Mouse (Mus musculus) kidney, postnatal 36 days (tissue): ENCODE data around the gene Zcchc4.
"Not testable (repeated sequence)": the region's sequence is repeated elsewhere in the genome, so short reads cannot be mapped to it uniquely, and the experiment has no call there.

Experiments used
- DNase-seq, 2 experiments: peaks; one replicate each; pipeline ENCODE4 v3.0.0; 2021 to 2022; ENCODE audit warnings: mixed read lengths in 2 of 2

The Zcchc4 gene

DNA sequence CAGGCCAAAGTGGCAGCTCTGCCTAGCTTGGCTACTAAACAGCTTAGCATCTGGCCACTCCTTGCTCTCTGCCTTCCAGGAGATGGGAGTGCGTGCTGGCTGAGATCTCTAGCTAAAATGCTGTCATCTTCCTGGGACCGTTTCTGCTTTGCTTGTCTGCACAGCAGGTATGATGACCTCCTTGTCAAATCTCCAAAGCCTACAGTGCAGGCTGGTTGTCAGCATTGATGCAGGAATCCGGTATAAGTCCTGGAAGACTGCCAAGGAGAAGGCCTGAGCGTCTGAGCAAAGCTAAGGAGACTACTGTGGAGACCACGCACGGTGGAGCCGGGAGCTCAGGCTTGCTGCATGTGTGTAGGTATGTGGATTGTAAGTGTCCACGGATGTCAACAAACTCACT, at the start of gene Zcchc4:
TSS of gene Zcchc4 (plus strand) at position 173 of the 400 bp plus-strand sequence.
- DNase-seq = peak in 1 of 2 experiments; percentile 5

DNA sequence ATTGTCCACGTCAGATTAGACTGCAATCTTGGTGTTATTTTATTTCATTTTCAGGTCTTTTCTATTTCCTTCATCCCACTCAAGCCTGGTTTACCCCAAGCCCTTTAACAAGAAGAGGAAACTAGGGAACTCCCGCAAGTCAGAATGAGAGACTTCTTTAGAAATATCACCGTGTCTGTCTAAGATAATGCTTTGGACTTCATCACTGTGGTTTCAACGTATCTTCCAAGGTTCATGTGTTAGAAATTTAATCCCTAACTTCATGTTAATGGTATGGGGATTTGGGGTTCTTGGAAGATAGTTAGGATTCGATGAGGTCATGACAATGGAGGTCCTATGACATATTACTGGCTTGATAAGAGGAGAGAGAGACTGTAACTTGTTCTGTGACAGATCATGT, 47.5 kb upstream of the Zcchc4 start:
- DNase-seq = no peak

DNA sequence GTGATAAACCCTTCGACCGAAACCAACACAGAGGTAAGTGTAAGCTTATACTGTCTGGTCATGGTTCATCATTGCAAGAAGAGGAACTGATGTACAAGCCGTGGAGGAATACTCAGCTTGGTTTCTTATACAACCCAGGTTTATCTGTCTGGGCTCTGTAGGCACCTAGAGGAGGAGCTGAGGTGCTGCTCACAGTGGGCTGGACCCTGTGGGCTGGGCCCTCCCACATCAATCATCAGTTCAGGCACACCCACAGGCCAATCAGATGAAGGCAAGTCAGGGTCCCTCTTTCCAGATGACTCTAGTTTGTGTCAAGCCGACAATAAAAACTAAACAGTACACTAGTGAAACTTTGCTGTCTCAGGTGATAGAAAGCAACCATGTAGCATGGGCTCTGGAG, 42.4 kb upstream of the Zcchc4 start:
- no peak for DNase-seq

DNA sequence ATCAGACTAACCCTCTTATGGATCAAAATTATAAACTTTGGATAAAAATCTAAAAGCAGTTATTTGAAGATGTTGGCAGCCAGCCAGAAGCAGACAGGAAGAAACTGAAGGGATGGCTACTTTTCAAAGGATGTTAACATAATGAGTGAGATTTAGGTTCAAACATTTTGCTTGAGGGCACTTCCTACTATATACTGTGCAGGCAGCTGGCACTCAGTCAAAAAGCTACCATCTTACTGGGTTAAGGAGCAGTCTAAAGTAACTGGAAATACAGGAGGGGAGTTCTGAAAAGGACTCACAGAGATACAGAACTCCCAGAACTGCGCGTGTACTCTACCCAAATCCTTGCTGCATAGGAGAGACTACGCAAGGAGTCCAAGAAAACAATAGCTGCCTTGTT, 39.2 kb upstream of the Zcchc4 start:
- DNase-seq = no peak

DNA sequence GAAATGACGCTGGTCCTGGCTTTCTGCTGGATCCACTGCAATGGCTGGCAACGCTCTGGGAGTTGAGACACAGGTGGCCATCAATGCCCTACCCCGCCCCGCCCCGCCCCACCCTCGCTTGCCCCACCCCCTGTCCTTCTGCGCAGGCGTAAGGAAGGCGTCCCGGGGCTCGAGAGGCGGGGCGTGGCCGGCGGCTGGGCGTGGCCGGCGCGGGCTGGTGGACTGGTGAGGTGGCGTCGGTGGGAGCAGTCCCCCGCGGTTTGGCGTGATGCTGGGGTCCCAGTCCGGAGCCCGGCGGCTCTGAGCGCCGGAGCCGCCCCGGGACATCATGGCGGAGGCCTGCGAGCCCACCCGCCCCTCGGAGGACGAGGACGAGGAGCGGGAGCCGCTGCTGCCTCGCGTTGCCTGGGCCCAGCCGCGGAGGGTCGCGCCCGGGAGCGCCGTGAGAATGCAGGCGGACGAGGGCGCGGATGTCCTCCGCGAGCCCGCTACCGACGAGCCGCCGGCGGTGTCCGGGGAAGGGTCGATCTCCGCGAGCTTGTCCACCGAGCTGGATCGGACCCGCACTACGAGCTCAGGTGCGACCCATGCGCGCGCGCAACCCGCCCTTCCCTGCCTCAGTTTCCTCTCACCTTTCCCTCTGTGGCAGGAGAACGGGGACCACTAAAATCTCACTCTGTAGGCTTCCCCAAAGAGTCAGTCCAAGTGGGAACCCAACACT, 33.7 kb upstream of the Zcchc4 start, which contains the start of gene Pi4k2b:
TSS of gene Pi4k2b (plus strand) at position 184 of the 721 bp plus-strand sequence.
- DNase-seq = peak; percentile 82 to 93

DNA sequence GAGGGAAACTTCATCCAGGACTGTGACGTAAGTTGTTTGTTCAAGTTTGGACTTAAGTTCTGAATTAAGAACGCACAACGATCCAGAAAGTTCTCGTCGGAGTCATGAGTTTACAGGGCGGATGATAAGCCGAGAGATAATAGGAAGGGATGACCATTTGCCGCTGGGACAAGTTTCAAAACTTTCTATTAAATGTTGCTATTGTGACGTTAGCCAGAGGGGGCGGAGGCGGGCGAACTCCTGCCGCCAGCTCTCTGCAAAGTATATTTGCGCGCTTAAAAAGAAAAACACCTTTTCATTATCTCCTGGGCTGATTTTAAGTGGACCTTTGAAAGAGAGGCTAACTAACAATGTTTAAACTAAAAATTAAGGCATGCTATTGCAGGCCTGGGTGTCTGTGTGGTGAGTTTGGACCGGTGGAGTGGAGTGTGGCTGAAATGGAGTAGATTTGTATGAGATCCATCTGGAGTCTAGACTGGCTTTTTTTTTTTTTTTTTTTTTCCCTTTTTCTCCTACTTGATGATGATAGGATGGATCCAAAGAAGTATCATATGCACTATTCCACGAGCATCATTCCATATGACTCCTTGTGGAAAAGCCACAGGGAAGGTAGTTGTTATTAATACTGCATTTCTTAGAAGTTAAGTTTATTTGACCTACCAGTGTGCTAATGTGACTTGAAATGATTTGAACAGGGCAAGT, 32.9 kb upstream of the Zcchc4 start:
- DNase-seq = peak; percentile 54 to 79

DNA sequence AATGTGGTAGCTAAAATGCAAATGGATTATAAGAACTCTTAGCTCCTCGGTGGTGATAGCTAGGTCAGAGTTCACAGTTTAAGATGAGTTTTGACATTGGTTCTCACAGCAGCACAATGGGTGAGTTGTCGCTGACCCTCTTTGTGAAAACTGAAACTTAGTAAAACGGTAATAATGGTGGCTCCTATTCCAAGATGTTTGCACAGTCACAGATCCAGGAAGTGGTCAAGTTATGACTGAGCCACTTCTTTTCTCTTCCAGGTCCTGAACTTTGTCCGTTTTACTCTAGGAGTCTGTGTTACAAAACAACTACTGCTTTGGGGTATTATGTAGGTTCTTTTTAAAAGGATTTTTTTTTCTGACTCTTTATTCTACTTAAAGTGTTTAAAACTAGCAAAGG, 32.0 kb upstream of the Zcchc4 start:
- DNase-seq = peak in 1 of 2 experiments; percentile 7

DNA sequence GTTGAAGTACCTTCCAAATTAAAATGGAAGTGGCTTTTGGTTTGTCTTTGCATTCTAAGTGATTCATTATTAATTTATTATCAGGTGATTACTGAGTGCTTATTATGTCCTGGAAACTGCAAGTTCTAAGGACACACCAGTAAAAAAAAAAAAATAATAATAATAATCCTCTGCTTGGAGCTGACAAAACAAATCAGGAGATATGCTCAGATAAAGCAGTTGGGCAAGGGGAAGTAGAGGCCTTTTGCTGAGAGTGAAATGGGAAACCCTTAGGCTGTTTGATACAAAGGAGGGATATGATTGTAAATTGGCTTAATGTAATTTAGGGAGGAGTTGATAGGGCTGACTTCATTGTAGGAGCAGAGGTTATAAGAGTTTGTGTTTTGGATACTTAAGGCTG, 28.3 kb upstream of the Zcchc4 start:
- no peak for DNase-seq

DNA sequence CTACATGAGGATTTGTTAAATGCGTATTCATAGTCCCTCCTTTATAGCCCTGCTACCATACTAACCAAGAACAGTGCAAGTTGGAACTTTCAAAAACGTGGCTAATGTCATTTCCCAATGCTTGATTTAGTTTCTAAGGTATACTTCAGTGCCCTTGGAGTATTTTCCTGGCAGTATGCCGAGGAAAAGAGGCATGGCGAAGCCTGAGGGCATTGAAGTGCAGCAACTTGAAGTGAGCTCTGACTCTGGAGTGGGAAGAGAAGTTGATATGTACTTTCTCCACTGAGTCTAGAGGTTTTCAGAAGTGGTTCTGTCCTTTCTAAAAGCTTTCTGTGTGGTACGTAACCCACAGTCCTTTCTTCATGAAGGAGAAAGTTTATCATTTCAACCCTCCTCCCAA, 26.5 kb upstream of the Zcchc4 start:
- DNase-seq = peak; percentile 60 to 78

DNA sequence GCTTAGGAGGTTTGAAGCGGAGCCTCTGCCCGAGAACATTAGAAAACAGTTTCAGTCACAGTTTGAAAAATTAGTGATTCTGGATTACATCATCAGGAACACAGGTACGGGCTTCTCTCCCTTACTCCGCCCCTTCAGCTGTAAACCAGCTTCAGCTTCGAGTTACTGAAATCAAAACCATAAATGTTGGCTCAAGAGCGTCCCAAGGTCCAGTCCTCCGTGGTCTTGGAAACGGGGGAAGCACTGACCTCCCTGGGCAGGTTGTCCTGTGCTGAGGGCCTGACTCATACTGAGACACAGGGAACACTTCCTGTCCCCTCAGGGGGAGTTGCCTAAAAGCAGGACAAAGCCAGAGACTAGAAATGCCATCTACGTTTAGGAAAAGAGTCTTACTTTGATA, 22.1 kb upstream of the Zcchc4 start:
- DNase-seq = no peak

DNA sequence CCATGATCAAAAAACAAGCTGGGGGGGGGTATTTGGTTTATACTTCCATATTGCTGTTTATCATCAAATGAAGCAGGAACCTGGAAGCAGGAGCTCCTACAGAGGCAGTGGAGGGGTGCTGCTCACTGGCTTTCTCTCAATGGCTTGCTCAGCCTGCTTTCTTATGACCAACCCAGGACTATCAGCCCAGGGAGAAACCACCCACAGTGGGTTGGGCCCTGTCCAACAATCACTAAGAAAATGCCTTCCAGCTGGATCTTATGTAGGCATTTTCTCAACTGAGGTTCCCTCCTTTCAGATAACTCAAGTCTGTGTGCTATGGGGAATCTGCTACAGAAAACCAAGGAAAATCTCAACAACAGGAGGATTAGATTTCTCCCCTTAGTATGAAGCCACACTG, 21.0 kb upstream of the Zcchc4 start:
- DNase-seq = no peak

DNA sequence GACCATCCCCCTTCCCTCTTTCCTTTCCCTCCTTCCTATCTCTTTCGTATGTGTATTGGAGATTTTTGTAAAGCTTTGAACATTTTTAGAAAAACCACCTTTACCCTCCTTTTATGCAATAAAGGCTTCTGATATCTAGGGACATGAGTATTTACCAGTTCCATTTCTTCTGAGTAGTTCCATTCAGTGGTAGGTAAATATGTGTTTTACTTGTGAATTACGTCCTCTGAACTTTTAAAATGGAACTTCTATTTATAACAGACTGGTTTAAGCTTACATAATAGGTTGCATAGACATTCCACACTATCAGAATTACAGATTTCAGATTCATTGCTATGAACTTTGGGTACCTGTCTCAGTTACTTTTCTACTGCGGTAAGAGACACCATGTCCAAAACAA, 19.9 kb upstream of the Zcchc4 start:
- no peak for DNase-seq

DNA sequence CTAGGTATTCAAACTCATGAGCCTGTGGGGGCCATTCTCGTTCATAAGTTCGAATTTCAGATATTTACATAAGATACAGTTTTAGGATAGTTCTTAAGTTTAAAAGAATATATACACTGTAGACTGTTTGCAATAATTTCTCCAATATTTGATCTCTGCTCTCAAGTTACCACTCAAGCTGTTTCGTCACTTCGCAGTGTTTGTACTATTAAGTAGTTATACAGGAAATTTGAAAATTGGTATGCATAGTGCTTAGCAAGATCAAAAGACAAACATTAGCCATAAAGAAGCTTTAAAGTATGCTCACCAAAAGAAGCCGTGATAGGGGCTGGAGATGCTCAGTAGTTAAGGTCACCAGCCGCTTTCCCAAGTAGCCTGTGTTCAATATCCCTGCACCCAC, 19.2 kb upstream of the Zcchc4 start:
- DNase-seq = no peak

DNA sequence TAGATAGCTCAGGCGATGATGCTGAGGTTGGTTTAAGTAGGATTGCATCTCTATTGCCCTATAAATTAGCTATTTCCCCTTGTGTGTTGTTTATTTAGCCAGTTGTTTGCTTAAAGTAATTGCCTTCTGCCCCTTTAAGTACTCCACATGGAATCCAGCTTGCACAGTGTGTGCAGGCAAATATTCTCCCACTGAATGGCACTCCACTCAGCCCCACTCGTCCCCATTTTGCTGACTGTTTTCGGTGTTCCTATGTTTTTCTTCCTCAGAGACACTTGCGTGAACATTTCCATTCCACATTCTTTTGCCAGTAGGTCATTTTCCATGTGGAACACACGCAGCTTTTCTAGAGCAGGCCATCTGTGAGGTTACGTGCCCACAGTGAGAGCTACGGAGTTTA, 12.6 kb upstream of the Zcchc4 start:
- no peak for DNase-seq

DNA sequence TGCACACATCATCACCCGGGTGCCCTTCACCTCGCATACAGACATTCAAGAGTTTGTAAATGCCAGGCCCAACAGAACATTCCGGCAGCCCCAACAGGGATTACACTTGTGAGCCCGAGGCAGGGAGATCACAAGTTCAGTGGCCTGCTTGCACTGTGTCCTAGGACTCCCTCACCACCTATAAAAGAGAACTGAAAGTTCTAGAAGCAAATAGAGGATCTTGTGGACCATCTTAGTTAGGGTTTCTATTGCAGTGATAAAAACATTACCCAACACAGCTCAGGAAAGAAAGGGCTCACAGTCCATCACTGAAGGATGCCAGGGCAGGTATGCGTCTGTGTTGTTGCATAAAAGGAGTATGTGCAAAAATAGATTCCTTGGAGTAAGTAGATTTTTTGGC, 942 bp upstream of the Zcchc4 start:
- DNase-seq = no peak

DNA sequence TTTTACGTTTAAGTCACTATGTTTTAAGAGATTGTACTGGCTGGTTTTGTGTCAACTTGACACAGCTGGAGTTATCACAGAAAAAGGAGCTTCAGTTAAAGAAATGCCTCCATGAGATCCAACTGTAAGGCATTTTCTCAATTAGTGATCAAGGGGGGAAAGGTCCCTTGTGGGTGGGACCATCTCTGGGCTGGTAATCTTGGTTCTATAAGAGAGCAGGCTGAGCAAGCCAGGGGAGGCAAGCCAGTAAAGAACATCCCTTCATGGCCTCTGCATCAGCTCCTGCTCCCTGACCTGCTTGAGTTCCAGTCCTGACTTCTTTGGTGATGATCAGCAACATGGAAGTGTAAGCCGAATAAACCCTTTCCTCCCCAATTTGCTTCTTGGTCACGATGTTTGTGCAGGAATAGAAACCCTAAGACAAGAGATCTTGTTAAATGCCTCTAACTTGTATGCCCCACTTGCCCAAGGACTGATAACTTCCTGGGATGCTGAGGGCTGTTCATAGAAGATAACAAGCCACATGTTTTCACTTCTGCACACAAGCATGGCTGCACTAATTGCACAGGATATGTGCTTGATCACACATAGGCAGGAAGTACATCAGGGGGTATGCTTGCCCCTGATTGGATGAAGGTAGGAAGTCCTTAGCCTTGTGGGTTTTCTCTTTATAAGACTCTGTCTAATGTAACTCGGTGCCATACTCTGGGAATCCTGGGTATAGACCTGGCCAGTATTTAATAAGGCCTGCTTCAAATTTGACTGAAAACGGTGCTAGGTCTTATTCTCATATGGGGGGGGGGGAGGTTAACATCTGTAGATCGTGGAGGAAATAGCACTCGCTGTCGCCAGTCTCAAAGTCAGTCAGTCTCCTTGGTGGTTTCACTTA, 1.5 kb downstream of the Zcchc4 start:
- DNase-seq = not testable (repeated sequence)

DNA sequence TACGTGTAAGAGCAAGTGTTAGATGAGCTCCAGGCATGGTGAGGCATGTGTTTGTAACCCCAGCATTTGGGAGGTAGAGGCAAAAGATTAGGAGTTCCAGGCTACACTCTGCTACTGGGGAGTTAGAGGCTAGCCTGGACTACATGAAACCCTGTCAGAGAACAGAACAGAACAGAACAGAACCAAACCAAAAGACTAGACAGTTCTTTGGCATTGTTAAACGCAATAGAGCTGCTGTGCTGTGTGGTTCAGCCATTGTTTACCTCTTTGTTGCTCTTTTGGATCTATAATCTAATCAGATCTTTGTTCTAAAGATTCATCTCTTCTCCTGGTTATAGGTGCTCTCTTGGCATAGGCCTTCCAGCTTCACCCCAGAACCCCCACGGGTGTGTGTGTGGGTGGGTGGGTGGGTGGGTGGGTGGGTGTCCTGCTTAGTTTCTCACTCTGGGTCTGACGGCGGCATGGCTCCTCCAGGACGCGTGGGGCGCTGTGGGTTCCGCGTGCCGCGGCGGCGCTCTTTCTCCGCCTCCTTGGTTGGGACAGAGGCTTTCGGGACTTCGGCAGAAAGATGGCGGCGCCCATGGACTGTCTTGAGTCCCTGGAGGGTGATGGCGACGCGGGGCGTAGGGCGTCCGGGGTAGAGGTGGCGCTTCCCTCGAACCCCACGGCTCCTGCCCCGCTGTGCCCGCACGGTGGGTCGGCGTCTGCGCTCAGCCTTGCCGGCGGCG, 7.5 kb downstream of the Zcchc4 start:
- peak; percentile 88 to 91 for DNase-seq

DNA sequence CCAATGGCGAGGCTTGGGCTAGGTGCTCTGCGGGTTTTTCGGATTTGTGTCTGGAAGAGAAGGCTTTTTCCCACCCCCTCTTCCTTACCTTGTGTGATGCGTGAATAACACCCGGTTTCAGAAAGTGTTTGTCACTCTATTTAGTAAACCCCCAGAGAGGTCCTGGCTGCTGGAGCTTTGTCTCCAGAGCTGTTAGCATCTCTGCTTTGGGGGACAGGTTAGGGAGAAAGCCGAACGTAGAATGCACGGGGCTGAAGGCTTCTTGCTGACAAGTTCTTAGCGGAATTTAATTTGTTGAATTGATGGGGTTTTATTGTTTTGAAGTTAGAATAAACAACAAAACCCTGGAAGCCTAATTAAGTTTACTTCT, 8.0 kb downstream of the Zcchc4 start:
- DNase-seq = no peak

DNA sequence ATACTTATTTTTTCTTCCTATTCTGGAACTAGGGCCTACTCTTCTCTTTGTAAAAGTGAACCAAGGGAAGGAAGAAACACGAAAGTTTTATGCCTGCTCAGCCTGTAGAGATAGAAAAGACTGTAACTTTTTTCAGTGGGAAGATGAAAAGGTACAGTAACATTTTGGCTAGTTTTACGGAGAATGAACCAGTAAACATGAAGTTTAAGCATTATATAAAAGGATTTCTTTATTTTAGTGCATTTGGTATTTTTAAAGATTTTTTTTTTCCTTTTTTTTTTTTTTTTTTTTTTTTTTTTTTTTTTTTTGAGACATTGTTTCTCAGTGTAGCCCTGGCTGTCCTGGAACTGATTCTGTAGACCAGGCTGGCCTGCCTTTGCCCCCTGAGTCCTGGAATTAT, 8.7 kb downstream of the Zcchc4 start:
- DNase-seq = no peak

DNA sequence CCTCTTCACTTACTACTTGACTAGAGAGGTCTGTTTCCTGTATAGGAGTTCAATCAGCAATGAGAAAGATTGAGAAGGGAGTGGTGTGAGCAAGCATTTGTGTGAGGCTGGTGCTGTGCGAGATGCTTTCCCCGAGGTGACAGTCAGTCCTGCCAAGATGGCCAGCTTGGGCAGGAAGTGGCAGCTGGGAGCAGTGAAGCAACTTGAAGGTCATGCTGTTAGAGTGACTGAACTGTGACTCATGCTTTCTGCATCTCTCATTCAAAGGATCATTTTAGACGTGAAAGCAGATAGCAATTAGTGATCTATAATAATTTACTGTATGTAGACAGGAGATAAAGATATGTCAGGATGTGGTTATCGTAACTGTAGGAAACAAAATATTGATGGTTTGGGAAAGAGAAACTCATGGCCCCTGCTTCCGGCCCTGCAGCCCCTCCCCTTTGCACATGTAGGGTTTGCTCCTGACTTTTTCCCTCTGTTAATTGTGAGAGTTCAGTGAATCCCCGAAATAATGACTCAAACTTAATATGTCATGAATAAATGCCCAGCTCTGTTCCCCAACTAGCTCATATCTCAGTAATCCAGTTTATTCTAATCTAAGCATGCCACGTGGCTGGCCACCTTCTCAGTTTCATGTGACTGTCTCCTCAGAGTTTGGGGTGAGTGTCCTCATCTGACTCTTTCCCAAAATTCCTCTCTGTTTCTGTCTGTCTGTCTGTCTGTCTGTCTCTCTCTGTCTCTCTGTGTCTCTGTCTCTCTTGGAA, 11.5 kb downstream of the Zcchc4 start:
- DNase-seq = no peak

DNA sequence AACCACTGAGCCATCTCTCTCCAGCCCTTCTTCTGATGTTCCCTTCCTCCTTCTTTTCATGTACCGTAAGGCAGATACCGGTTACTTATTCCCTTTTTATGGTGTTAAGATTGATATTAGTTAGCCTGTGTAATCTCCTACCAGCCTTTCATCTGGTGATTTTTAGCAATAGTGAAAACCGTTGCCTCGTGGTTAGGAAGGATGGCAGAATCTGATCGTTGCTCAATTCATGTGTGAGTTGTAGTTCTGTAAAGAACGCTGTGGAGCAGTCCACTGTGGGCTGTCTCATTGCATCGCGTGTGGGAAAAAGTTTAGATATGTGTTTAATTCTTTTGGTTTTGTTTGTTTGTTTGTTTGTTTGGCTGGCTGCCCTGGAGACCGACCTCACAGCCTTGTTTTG, 18.0 kb downstream of the Zcchc4 start:
- no peak for DNase-seq

DNA sequence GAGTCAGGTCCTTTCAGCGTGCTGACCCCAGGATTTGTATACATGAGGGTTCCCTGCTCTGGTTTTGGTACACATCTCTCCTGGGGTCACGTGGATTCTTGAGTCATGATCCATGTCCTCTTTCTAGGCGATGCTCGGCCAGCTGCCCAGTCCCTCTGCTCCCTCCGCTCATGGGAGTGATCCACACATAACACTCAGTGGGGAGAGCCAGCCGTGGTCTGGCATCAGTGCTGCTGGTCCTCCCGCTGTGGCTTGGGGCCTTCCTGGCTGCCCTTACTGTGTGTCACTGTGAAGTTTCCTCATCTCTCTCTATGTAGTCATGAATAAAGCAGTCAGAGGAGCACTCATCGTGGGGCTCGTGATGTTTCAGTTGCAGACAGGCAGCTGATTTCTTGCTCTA, 18.9 kb downstream of the Zcchc4 start:
- no peak for DNase-seq
